Mouse (Mus musculus): ENCODE results near the gene Krt23.

Gene Krt23

GRCm38 (mm10) chr11:99454044-99454443, 38.9 kb downstream of the Krt23 start:
- no peak for DNase-seq (ENCODE audit: low read depth, low spot score)

GRCm38 (mm10) chr11:99448769-99449168, 44.2 kb downstream of the Krt23 start:
- no peak for DNase-seq (ENCODE audit: low read depth, low spot score)

DNA sequence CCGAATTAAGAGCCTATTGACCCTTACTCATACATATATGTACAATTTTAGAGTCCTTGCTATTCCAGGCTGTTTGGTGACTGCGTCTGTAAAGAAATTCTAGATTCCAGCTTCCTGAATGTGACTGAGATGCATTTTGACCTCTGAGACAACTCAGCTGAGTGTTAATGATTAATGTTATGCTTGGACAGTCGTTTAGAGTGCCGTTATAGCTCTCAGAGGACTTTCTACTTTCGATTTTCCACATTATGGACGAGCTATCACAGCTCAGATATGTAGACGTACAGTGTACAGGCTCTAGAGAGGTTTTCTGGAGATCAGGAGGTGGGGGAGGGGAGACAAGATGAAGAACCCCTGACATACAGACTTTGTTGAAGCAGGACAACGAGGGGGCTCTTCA, 51.7 kb downstream of the Krt23 start:
- DNase-seq (ENCODE audit: low read depth, low spot score) = no peak

- no peak for DNase-seq (ENCODE audit: low read depth, low spot score)
Observed at GRCm38 (mm10) chr11:99439465-99439864, 53.5 kb downstream of the Krt23 start.

GRCm38 (mm10) chr11:99437972-99438371, 55.0 kb downstream of the Krt23 start, which contains the start of gene Krt20:
TSS of gene Krt20 (minus strand) at chr11:99438150.
- no peak for DNase-seq (ENCODE audit: low read depth, low spot score)

DNA sequence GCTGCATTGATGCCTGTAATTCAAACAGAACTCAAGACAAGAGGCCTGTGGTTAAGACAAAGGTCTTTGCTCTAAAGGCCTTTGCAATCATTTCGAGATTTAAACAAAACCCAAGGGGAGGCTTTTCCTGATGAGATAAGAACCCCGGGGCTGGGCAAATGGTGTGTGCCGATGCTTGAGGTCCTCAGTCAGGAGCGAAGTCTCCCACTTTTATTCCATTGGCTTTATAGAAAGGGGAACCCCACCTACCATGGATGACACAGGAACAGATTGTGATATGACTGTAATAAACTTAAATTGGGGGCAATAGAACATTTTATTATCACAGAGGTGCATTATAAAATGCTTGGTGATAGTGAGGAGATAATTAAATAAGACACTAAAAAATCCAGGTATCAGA, 56.3 kb downstream of the Krt23 start:
- no peak for DNase-seq (ENCODE audit: low read depth, low spot score)

DNA sequence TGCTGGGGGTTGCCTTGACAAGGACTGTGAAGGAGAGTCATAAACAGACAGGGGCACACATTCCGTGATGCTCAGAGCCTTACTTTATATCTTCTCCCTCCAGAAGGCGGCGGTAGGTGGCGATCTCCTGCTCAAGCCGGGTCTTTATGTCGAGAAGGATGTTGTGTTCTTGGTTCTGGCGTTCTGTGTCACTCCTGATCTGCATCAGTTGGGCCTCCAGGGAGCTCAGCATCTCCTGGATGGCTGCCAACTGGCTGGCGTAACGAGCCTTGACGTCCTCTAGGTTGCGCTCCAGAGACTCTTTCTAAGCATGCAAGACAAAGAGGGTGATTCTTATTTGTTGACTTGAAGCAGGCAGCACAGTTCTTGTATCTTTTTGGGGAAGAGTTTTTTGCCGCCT, 62.3 kb downstream of the Krt23 start:
- peak; percentile 65 for DNase-seq (ENCODE audit: low read depth, low spot score)
